Mouse (Mus musculus): Measurements from ENCODE around the gene Spock1. TPM values are rescaled to one million over a fixed set of nuclear protein-coding genes. Genes with fewer than 3 reads are reported as not detected.

Spock1 gene
- polyA plus RNA-seq, 1 experiment from 2014 or later = 12.0 TPM

DNA sequence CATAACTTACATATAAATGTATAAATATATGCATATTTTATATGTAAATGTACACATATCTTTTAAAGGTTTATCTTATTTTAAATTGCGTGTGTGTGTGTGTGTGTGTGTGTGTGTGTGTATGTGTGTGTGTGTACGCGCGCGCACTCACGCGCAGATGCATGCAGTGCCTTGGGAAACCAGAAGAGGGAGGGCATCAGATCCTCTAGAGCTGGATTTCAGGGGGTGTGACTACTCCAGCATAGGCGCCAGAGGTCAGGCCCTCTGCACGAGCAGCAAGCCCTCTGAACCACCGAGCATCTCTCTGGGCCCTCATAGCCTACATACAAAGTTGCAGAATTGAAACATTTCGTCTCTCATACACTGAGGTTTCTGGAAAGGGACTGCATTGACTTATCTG is 180.4 kb downstream of the Spock1 start:
- no peak overlapping the region for H3K27ac ChIP-seq
- H3K27me3 ChIP-seq = peaks cover 10% of the 10 kb centered on the region; the same call in 1 of the 2 replicates
- 92% methylated on average over 11 of the region's 11 CpGs for WGBS
- H3K9me3 ChIP-seq = no peaks in the 10 kb centered on the region
- H3K9ac ChIP-seq = no peak overlapping the region
- H3K4me1 ChIP-seq = 0 out of 2 replicates have a peak, but pooled peaks cover 2% of the 10 kb centered on the region
- no peak for ATAC-seq (ENCODE audit: insufficient number of reproducible peaks, insufficient read depth, low FRiP score, low TSS enrichment, low read depth)
- no peak overlapping the region for H3K4me2 ChIP-seq
- H3K4me3 ChIP-seq = no peak overlapping the region
- H3K36me3 ChIP-seq = no peaks in the 10 kb centered on the region

DNA sequence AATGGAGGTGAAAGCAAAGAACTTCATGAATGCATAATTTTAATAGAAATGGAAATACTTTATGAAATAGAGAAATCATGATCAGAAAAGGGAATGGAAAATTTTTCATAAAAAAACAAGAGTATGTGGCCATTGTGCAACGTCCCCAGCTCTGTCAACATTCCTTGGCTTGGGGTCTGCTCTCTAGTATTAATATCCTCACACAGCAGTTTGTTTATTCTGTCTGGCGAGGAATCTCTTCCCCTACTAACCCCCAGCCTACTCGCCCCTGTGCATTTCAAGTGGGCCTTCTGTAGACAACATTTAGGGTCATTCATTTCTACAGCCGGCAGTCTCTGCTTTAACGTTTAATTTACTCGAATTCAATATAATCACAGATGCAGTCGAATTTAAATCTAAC is 181.5 kb downstream of the Spock1 start:
- Histone ChIP-seq H3K9ac (no peak overlapping the region), H3K4me3 (no peak overlapping the region), H3K9me3 (no peaks in the 10 kb centered on the region), H3K27me3 (peaks cover 10% of the 10 kb centered on the region; the same call in 1 of the 2 replicates), H3K4me2 (no peak overlapping the region), H3K27ac (no peak overlapping the region), H3K4me1 (peaks cover 11% of the 10 kb centered on the region; the same call in 1 of the 2 replicates), H3K36me3 (no peaks in the 10 kb centered on the region)
- 89% methylated on average over 7 of the region's 7 CpGs for WGBS
- no peak for ATAC-seq (ENCODE audit: insufficient number of reproducible peaks, insufficient read depth, low FRiP score, low TSS enrichment, low read depth)

DNA sequence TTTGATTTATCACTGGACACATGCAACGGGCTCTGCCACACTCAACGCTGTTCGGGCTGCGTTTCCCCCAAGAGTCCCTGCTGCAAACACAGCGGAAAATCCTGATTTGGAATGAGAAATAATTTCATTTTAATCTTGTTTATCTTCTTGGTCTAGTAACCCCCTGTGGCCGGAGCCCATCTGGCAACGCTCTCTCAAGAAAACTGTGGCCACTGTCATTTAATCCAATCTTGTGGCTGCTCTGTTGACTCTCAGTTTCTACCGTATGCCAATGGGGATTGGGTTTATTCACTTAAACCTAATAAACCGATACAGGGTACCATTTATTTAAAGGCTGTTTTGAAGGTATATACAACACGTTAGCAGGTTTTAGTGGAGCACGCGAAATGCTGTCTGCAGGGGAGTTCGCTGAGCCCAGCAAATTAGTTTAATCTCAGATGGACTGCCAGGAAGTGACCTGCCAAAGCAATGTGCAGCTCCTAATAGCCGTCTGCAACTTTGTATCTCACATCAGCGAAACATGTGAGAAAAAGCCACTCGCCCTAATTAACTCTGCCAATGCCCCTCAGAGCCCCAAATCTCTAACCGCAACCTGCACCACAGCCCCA is 185.7 kb downstream of the Spock1 start:
- H3K4me2 ChIP-seq = no peak overlapping the region
- H3K9ac ChIP-seq = no peak overlapping the region
- 52% methylated on average over 17 of the region's 17 CpGs for WGBS
- H3K27ac ChIP-seq = no peak overlapping the region
- no peak overlapping the region for H3K4me3 ChIP-seq
- H3K27me3 ChIP-seq = peaks cover 10% of the 10 kb centered on the region; the same call in 1 of the 2 replicates
- H3K9me3 ChIP-seq = no peaks in the 10 kb centered on the region
- H3K4me1 ChIP-seq = peaks cover 12% of the 10 kb centered on the region; the same call in 1 of the 2 replicates
- no peaks in the 10 kb centered on the region for H3K36me3 ChIP-seq
- ATAC-seq (ENCODE audit: insufficient number of reproducible peaks, insufficient read depth, low FRiP score, low TSS enrichment, low read depth) = no peak

DNA sequence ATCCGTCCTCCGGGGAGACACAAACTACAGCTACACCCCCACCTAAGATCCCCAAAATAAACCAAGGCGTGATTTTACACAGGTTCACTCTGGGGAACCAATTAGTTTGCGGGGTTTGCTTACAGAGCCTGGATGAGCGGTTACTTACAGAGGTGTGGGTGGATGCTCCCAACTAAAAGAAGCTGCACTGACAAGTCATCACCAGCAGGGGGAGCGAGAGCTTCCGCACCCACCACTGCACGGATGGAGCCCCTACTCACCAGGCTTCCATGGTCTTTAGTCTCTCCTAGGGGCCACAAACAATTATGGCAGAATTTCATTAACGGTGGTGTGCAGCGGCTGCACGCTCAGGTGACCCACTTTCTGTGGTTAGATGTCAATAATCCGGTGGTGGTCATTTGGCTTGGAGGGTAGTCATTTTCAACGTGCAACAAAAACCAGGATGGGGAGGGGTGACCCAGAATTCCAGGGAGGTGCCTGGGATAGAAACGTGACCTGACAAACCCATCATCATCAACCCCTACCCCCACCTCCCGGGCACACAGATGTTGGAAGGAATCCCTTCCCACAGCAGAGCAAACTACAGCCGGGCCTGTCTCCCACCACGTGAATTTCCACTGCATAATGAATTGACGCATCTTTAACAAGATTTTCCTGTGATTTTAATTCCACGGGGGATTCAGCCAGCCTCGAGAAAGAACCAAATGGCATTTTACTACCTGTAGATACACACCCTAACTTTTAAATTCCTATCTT is 186.4 kb downstream of the Spock1 start:
- Histone ChIP-seq H3K36me3 (no peaks in the 10 kb centered on the region), H3K27me3 (peaks cover 10% of the 10 kb centered on the region; the same call in 1 of the 2 replicates), H3K9ac (no peak overlapping the region), H3K4me1 (peaks cover 12% of the 10 kb centered on the region; the same call in 1 of the 2 replicates), H3K27ac (no peak overlapping the region), H3K4me3 (no peak overlapping the region), H3K4me2 (no peak overlapping the region), H3K9me3 (no peaks in the 10 kb centered on the region)
- 50% methylated on average over 20 of the region's 20 CpGs for WGBS
- ATAC-seq (ENCODE audit: insufficient number of reproducible peaks, insufficient read depth, low FRiP score, low TSS enrichment, low read depth) = no peak

DNA sequence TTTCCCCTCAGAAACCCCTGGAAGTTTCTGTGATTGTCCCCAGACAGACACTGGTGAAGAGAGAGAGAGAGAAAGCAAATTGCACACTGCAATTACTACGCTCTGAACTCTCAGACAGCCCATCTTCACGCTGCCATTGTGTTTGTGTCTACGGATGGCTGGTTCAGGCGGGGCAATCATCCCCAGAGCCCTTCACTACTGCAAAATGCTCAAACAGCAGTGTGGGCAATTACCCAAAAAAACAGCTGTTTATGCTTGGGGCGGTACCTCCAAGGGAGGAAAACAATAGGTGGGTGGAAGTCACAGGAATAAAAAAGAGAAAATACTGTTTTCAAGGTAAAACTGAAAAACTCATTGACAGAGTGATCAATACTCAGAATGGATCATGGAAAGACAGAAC is 190.0 kb downstream of the Spock1 start:
- no peak overlapping the region for H3K4me2 ChIP-seq
- no peak for ATAC-seq (ENCODE audit: insufficient number of reproducible peaks, insufficient read depth, low FRiP score, low TSS enrichment, low read depth)
- H3K27me3 ChIP-seq = no peaks in the 10 kb centered on the region
- no peaks in the 10 kb centered on the region for H3K36me3 ChIP-seq
- H3K27ac ChIP-seq = no peak overlapping the region
- 0 out of 2 replicates have a peak, but pooled peaks cover 3% of the 10 kb centered on the region for H3K9me3 ChIP-seq
- WGBS = 46% methylated on average over 5 of the region's 5 CpGs
- H3K4me1 ChIP-seq = peaks cover 12% of the 10 kb centered on the region; the same call in 1 of the 2 replicates
- H3K4me3 ChIP-seq = no peak overlapping the region
- H3K9ac ChIP-seq = no peak overlapping the region

DNA sequence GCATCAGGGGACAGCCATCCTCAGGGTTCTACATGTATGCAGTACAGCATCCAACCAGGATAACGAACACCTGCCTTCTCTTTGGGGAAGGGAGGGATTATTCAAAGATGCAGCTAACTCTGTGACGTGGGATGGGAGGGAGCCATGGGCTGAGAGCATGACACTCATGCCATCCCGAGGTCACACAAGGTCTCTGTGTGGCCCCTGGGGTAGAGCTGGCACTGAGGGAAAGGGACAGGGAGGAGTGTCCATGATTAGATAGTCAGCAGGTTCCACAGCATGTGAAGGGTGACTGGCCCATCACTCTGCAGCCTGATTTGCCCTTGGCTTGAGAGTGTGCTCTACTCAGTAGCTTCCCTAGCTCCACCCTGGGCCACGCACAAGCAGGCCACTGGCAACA is 195.2 kb downstream of the Spock1 start:
- ATAC-seq (ENCODE audit: insufficient number of reproducible peaks, insufficient read depth, low FRiP score, low TSS enrichment, low read depth) = no peak
- Histone ChIP-seq H3K4me1 (no peaks in the 10 kb centered on the region), H3K27me3 (0 out of 2 replicates have a peak, but pooled peaks cover 7% of the 10 kb centered on the region), H3K27ac (no peak overlapping the region), H3K9me3 (0 out of 2 replicates have a peak, but pooled peaks cover 3% of the 10 kb centered on the region), H3K4me3 (no peak overlapping the region), H3K9ac (no peak overlapping the region), H3K4me2 (no peak overlapping the region), H3K36me3 (no peaks in the 10 kb centered on the region)
- WGBS = 74% methylated on average over 4 of the region's 4 CpGs

DNA sequence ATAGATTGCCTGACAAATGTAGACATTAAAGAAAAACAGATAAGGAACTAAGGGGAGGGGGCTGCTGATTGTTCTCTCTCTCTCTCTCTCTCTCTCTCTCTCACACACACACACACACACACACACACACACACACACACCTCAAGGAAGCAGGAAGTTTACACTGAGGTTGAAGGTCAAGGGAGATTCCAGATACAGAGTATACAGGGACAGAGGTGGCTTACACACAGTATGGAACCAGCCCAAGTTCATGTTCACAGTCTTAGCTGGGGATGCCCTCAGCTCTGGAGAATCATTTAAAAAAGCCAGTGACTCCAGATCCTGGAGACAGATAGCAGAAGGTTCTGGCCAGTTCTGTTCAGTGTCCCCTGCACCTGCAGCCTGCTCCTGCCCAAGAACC is 199.7 kb downstream of the Spock1 start:
- Histone ChIP-seq H3K4me2 (no peak overlapping the region), H3K36me3 (no peaks in the 10 kb centered on the region), H3K9ac (no peak overlapping the region), H3K27ac (no peak overlapping the region), H3K27me3 (0 out of 2 replicates have a peak, but pooled peaks cover 7% of the 10 kb centered on the region), H3K4me3 (no peak overlapping the region), H3K4me1 (no peaks in the 10 kb centered on the region), H3K9me3 (no peaks in the 10 kb centered on the region)
- ATAC-seq (ENCODE audit: insufficient number of reproducible peaks, insufficient read depth, low FRiP score, low TSS enrichment, low read depth) = no peak

DNA sequence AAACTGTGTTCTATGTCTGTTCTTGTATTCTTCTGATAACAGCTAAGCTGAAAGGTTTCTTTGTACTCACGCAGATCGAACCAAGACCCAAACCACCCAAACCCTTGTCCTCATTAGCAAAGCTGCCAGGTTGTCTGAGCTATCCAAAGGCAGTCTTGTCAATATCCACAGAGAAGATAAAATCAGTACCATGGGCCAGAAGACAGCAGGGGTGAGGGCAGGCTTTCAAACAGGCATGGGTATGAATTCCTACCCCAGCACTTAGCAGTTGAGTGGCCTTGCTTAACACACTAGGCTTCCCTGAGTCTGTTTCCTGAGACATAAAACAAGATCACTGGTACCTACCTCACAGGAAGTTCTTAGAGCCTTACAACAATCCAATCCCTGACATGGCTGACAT is 205.2 kb downstream of the Spock1 start:
- Histone ChIP-seq H3K9me3 (no peaks in the 10 kb centered on the region), H3K4me2 (no peak overlapping the region), H3K9ac (no peak overlapping the region), H3K27me3 (no peaks in the 10 kb centered on the region), H3K27ac (no peak overlapping the region), H3K4me1 (no peaks in the 10 kb centered on the region; the same call in 1 of the 2 replicates), H3K4me3 (no peak overlapping the region), H3K36me3 (no peaks in the 10 kb centered on the region)
- no peak for ATAC-seq (ENCODE audit: insufficient number of reproducible peaks, insufficient read depth, low FRiP score, low TSS enrichment, low read depth)
- WGBS = 80% methylated on average over 2 of the region's 2 CpGs

DNA sequence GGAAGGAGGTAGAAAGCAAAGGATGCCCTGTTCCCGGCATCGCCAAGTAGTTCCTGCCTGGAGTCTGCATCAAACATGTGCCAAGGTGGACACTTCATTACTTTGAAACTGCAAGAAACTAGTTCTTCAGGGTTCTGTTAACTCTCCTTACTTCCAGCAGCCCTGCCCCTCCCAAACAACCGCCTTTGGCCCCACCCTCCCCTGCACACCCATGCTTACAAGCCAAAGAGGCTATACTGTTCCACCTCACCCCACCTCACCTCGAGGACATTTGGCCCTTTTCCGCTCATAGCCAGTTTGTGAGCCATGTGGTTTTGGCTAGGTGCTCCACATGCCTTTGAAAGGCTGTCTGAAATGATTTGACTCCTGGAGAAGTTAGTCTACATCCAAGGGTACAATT is 211.4 kb downstream of the Spock1 start:
- Histone ChIP-seq H3K9ac (no peak overlapping the region), H3K9me3 (no peaks in the 10 kb centered on the region), H3K36me3 (no peaks in the 10 kb centered on the region), H3K27me3 (no peaks in the 10 kb centered on the region), H3K4me2 (no peak overlapping the region), H3K4me3 (no peak overlapping the region), H3K4me1 (peaks cover 7% of the 10 kb centered on the region; the same call in 1 of the 2 replicates), H3K27ac (no peak overlapping the region)
- 75% methylated on average over 5 of the region's 5 CpGs for WGBS
- no peak for ATAC-seq (ENCODE audit: insufficient number of reproducible peaks, insufficient read depth, low FRiP score, low TSS enrichment, low read depth)

DNA sequence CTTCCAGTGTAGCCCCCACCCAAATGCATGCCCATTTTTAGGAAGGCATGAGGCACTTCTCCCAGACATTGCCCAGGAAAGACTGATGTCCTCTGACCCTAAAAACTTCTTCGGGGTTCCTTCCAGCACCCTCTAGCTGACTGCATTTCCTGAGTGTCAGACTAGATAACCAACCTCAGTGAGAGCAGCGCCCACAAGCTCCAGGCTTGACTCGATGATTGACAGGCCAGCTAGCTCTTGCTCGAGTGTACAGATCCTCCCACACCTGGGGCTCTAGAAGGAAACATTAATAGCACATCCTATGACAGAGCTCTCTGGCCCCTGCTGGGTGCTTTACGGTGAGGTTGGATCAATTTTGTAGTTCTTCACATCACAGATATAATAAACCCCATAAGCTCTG is 219.2 kb downstream of the Spock1 start:
- Histone ChIP-seq H3K4me1 (no peaks in the 10 kb centered on the region), H3K9me3 (no peaks in the 10 kb centered on the region), H3K36me3 (no peaks in the 10 kb centered on the region), H3K9ac (no peak overlapping the region), H3K27me3 (no peaks in the 10 kb centered on the region), H3K4me2 (no peak overlapping the region), H3K27ac (no peak overlapping the region), H3K4me3 (no peak overlapping the region)
- ATAC-seq (ENCODE audit: insufficient number of reproducible peaks, insufficient read depth, low FRiP score, low TSS enrichment, low read depth) = no peak
- 66% methylated on average over 5 of the region's 5 CpGs for WGBS

DNA sequence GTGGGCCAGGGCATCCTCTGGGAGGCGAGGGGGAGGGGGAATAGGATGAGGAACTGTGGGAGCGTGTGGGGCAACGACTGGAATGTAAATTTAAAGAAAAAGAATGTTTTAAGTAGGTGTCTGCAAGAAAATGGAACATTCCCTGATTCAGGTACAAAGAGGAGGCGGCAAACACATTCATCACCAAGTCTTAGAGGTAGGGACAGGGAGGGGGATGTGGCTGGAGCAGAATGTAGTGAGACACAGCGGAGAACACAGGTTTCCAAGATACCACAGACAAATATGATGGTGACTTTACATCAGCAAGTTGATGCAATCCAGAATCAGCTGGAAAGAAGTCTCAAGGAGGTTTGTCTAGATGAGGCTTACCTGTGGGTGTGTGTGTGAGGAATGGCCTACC is 221.7 kb downstream of the Spock1 start:
- no peak overlapping the region for H3K4me3 ChIP-seq
- no peaks in the 10 kb centered on the region for H3K9me3 ChIP-seq
- H3K27me3 ChIP-seq = no peaks in the 10 kb centered on the region
- no peaks in the 10 kb centered on the region for H3K36me3 ChIP-seq
- 65% methylated on average over 5 of the region's 5 CpGs for WGBS
- no peak for ATAC-seq (ENCODE audit: insufficient number of reproducible peaks, insufficient read depth, low FRiP score, low TSS enrichment, low read depth)
- H3K9ac ChIP-seq = no peak overlapping the region
- no peak overlapping the region for H3K27ac ChIP-seq
- no peak overlapping the region for H3K4me2 ChIP-seq
- H3K4me1 ChIP-seq = no peaks in the 10 kb centered on the region

DNA sequence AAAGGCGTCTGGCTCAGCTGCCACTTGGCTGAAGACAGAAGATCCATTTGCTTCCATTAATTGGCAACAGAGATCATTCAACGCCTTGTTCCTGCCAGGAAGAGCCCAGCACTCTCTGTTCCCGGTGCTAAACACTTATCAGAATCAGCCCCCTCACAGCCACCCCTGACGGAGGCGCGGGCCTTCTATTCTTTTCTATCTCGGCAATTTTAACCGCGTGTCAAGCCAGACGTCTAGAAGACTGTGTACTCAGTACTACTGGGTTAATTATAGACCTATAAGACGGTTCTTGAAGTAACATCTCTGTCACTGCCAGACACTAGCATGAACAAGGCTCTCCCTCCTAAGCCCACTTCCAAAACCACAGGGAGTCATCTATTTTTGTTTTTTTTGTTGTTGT is 222.9 kb downstream of the Spock1 start:
- Histone ChIP-seq H3K27me3 (no peaks in the 10 kb centered on the region), H3K27ac (no peak overlapping the region), H3K4me3 (no peak overlapping the region), H3K9ac (no peak overlapping the region), H3K9me3 (no peaks in the 10 kb centered on the region), H3K4me1 (peaks cover 8% of the 10 kb centered on the region; the same call in 1 of the 2 replicates), H3K36me3 (no peaks in the 10 kb centered on the region), H3K4me2 (no peak overlapping the region)
- no peak for ATAC-seq (ENCODE audit: insufficient number of reproducible peaks, insufficient read depth, low FRiP score, low TSS enrichment, low read depth)
- WGBS = 70% methylated on average over 11 of the region's 11 CpGs

All from embryonic facial prominence, embryonic 13.5 days (tissue).